Mouse (Mus musculus) spleen, adult 2 months (tissue): ENCODE results near the gene Rnf169. TPM values are rescaled to one million over a fixed set of nuclear protein-coding genes. Genes with fewer than 3 reads are reported as not detected.

Source experiments
- DNase-seq, 2 experiments: peaks; one replicate each; pipeline versions ENCODE4 v3.0.0 to v3.0.0-alpha.2; 2012 to 2021; ENCODE audit warnings: low spot score in 2 of 2, low read depth in 1 of 2
- H3K27ac ChIP-seq: fragments of 200-500 bp; 2 replicates; pipeline ENCODE4 v1.5.1; 2012; ENCODE audit warnings: low read length, inconsistent platforms; ENCODE audit not compliant: insufficient read depth
- H3K27me3 ChIP-seq: fragments of 200-500 bp; 2 replicates; pipeline ENCODE4 v1.6.1; 2012; ENCODE audit warnings: mild to moderate bottlenecking, moderate library complexity, low read length, inconsistent platforms; ENCODE audit not compliant: control insufficient read depth, insufficient read depth
- H3K36me3 ChIP-seq: fragments of 200-500 bp; 2 replicates; pipeline ENCODE4 v1.6.1; 2012; ENCODE audit warnings: mild to moderate bottlenecking, low read length, inconsistent platforms; ENCODE audit not compliant: control insufficient read depth, insufficient read depth
- H3K4me1 ChIP-seq: fragments of 200-500 bp; 2 replicates; pipeline ENCODE4 v1.6.1; 2011; ENCODE audit warnings: inconsistent platforms; ENCODE audit not compliant: control insufficient read depth, insufficient read depth, insufficient read length
- H3K4me3 ChIP-seq: fragments of 200-500 bp; 2 replicates; pipeline ENCODE4 v1.5.1; 2011; ENCODE audit warnings: mild to moderate bottlenecking, inconsistent platforms; ENCODE audit not compliant: insufficient read depth, insufficient read length; ENCODE audit errors: extremely low read depth
- CTCF ChIP-seq: fragments of 200-500 bp; IDR thresholded peaks from 2 replicates; pipeline ENCODE4 v1.5.1; 2011; ENCODE audit warnings: mild to moderate bottlenecking, inconsistent platforms; ENCODE audit not compliant: insufficient read depth, insufficient read length, insufficient replicate concordance; ENCODE audit errors: extremely low read depth
- POLR2A ChIP-seq: fragments of 200-500 bp; IDR thresholded peaks from 2 replicates; pipeline ENCODE4 v1.6.1; 2011; ENCODE audit warnings: low read depth, low read length, inconsistent platforms
- WGBS: fragments of 180-500 bp; shearing (Covaris S2); methylation state at CpG from one replicate; pipeline ENCODE4 v1.1.7; 2018; 5-methylcytosine and 5-hydroxymethylcytosine counted together
- polyA plus RNA-seq: library from polyadenylated mRNA; depleted of rRNA; stranded (reverse); fragments of >200 nt; gene quantifications from 2 replicates; pipeline ENCODE4 v1.2.3, GENCODE M21; 2012; rRNA removed

The Rnf169 gene
- polyA plus RNA-seq, 1 experiment: 4.3 TPM

GRCm38 (mm10) chr7:99887230-99887735 is 93.0 kb downstream of the Rnf169 start:
- peaks cover 2% of the 10 kb centered on the region; the same call in 1 of the 2 replicates for H3K4me1 ChIP-seq
- WGBS: 74% methylated on average over 2 of the region's 2 CpGs

GRCm38 (mm10) chr7:99878254-99878653 is 102.0 kb downstream of the Rnf169 start:
- Histone ChIP-seq H3K27me3 (no peaks in the 10 kb centered on the region), H3K4me1 (no peaks in the 10 kb centered on the region)
- WGBS: 73% methylated on average over 2 of the region's 2 CpGs

More at GRCm38 (mm10) chr7:99887230-99887735, 93.0 kb downstream of the Rnf169 start:
- no peak for DNase-seq
- Histone ChIP-seq H3K36me3 (no peaks in the 10 kb centered on the region), H3K27me3 (no peaks in the 10 kb centered on the region), H3K4me3 (no peak overlapping the region), H3K27ac (no peak overlapping the region)
- TF ChIP-seq POLR2A (no peak), CTCF (no peak)

GRCm38 (mm10) chr7:99876345-99876744 is 103.9 kb downstream of the Rnf169 start:
- WGBS: 3% methylated on average over 3 of the region's 3 CpGs
- no peaks in the 10 kb centered on the region for H3K27me3 ChIP-seq
- DNase-seq: peak; percentile 46 to 73
- no peaks in the 10 kb centered on the region for H3K4me1 ChIP-seq
- H3K36me3 ChIP-seq: no peaks in the 10 kb centered on the region
- TF ChIP-seq CTCF (peak; percentile 88; the same call in 1 of the 2 replicates), POLR2A (no peak)
- no peak overlapping the region for H3K4me3 ChIP-seq
- no peak overlapping the region for H3K27ac ChIP-seq

More at GRCm38 (mm10) chr7:99878254-99878653, 102.0 kb downstream of the Rnf169 start:
- Histone ChIP-seq H3K36me3 (no peaks in the 10 kb centered on the region), H3K27ac (no peak overlapping the region), H3K4me3 (no peak overlapping the region)
- TF ChIP-seq POLR2A: no peak
- no peak for TF ChIP-seq CTCF
- DNase-seq: no peak

- H3K4me3 ChIP-seq: no peak overlapping the region
- H3K27me3 ChIP-seq: no peaks in the 10 kb centered on the region
- TF ChIP-seq POLR2A (no peak), CTCF (no peak)
- 59% methylated on average over 5 of the region's 5 CpGs for WGBS
- DNase-seq: no peak
- H3K27ac ChIP-seq: no peak overlapping the region
- H3K36me3 ChIP-seq: no peaks in the 10 kb centered on the region
- H3K4me1 ChIP-seq: no peaks in the 10 kb centered on the region
Observed at GRCm38 (mm10) chr7:99875891-99876290, 104.4 kb downstream of the Rnf169 start.

- TF ChIP-seq POLR2A: no peak
- TF ChIP-seq CTCF: no peak
- Histone ChIP-seq H3K36me3 (no peaks in the 10 kb centered on the region), H3K4me1 (no peaks in the 10 kb centered on the region), H3K4me3 (no peak overlapping the region), H3K27me3 (no peaks in the 10 kb centered on the region), H3K27ac (no peak overlapping the region)
- 86% methylated on average over 6 of the region's 6 CpGs for WGBS
- DNase-seq: no peak
Observed at GRCm38 (mm10) chr7:99873965-99874364, 106.3 kb downstream of the Rnf169 start.

Other genes starting within 250 kb of the Rnf169 start
- gene Olfr521, start 216.9 kb downstream of the Rnf169 start, polyA plus RNA-seq: not detected in 2 replicates
- 2.4 and 3.7 TPM in 2 replicates for gene Neu3, start 152.0 kb downstream of the Rnf169 start, polyA plus RNA-seq
- 0.12 TPM in 1 of 2 replicates, not detected in the other for gene Xrra1, start 121.3 kb downstream of the Rnf169 start, polyA plus RNA-seq
- gene Spcs2, start 117.0 kb downstream of the Rnf169 start, polyA plus RNA-seq: 17.3 and 17.7 TPM in 2 replicates
- 0.08 and 0.13 TPM in 2 replicates for gene Chrdl2, start 25.7 kb upstream of the Rnf169 start, polyA plus RNA-seq
- 6.7 and 7.9 TPM in 2 replicates for gene Pold3, start 141.1 kb upstream of the Rnf169 start, polyA plus RNA-seq
- 2.4 and 4.6 TPM in 2 replicates for gene Lipt2, start 178.8 kb upstream of the Rnf169 start, polyA plus RNA-seq
- 1.3 and 2.2 TPM in 2 replicates for gene Kcne3, start 196.1 kb upstream of the Rnf169 start, polyA plus RNA-seq
- 3.9 and 4.0 TPM in 2 replicates for gene Pgm2l1, start 246.9 kb upstream of the Rnf169 start, polyA plus RNA-seq